Mouse (Mus musculus): ENCODE data around the gene Olfr96.
"Not testable (repeated sequence)": the region's sequence is repeated elsewhere in the genome, so short reads cannot be mapped to it uniquely, and the experiment has no call there.

The Olfr96 gene

GRCm38 (mm10) chr17:37219846-37220245, at the start of gene Olfr96:
TSS of gene Olfr96 (plus strand) at chr17:37220146.
- DNase-seq, result no peak

DNA sequence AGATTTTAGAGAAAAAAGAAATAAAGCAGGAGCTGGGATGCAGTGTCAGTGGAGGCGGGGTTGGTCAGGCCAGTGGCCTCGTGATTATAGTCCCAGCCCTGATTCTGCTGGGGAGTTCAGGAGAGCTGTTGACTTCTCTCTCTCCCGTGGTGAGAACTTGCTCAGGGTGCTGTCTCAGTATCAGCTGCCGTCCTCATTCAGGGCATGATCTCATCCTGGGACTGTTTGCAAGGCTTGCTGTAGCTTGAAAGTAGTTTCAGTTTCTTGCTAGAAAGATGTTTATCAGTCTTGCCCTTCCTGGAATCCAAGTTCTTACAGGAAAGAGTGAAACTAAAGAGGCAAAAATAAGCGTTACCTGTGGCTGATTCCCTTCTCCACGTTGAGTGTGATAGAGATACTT, 34.5 kb upstream of the Olfr96 start:
- no peak for DNase-seq

GRCm38 (mm10) chr17:37190711-37191110, 29.2 kb upstream of the Olfr96 start:
- peak in 1 of 2 experiments; percentile 67 for DNase-seq

GRCm38 (mm10) chr17:37193032-37193431, 26.9 kb upstream of the Olfr96 start:
- DNase-seq, result no peak

DNA sequence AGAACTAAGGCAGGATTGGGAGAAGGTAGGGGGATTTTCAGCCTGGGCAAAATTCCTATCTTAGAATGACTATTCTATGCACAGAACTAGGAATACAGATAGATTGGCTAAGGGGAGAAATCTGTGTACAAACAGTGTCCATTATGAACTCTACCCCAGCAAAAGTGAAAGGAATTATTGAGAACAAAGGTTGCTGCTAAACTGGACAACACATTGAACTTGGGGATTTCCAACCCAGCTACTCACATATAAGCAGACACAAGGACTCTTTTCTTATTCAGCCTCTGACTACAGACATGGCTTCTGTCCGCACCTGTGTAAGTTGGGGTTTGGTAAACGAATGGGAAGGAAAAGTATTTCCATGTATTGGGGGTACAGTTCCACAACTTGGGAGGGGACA, 26.3 kb upstream of the Olfr96 start, which contains the start of gene Ubd:
TSS of gene Ubd (plus strand) at position 237 of the 400 bp plus-strand sequence.
- DNase-seq, result no peak

GRCm38 (mm10) chr17:37194782-37195181, 25.2 kb upstream of the Olfr96 start:
- DNase-seq, result no peak

GRCm38 (mm10) chr17:37196845-37197724, 22.9 kb upstream of the Olfr96 start:
- DNase-seq, result peak in 1 of 2 experiments; percentile 2

DNA sequence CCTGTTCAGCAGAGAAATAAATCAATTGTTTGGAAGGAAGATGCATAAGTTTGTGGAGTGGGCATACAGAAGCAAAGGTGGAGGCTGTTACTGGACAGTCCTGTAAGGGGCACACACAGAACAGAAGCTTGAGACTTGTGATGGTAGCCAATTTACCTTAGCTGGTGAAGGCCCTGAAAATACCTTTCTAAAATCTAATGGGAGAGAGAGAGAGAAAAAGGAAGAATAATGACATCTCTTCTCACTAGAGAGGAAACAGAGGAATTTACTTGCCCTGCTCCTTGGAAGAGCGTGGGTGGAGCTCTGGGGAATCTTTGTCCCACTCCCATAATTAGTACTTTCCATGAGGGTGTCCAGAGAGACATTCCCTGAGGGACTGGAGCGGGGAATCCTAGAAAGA, 19.1 kb upstream of the Olfr96 start, which contains the start of gene Olfr94:
TSS of gene Olfr94 (minus strand) at position 101 of the 400 bp plus-strand sequence.
- no peak for DNase-seq

DNA sequence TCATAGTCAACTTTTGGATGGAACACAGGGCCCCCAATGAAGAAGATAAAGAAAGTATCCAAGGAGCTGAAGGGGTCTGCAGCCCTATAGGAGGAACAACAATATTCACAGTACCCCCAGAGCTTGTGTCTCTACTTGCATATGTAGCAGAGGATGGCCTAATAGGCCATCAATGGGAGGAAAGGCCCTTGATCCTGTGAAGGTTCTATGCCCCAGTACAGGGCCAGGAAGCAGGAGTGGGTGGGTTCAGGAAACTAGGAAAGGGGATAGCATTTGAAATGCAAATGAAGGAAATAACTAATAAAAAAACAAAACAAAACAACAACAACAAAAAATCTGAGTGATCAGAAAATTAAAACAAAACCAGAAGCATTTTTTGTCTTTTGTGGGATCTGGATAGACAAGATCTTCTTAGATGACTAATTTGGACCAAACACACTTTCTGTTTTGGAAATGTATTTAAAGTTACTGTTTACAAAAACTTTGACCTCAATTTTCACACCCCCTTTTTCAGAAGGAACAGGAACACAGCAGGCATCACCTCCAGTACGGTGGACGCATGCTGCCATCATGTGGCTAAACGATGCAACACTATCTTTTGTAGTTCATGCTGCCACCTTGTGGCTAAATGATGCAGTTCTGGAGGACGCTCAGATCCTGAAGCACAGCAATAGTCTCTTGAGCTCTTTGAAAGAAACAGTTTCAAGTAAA, 16.6 kb upstream of the Olfr96 start:
- DNase-seq, result peak; percentile 80 to 88

GRCm38 (mm10) chr17:37203917-37204236, 16.1 kb upstream of the Olfr96 start:
- DNase-seq, result no peak

DNA sequence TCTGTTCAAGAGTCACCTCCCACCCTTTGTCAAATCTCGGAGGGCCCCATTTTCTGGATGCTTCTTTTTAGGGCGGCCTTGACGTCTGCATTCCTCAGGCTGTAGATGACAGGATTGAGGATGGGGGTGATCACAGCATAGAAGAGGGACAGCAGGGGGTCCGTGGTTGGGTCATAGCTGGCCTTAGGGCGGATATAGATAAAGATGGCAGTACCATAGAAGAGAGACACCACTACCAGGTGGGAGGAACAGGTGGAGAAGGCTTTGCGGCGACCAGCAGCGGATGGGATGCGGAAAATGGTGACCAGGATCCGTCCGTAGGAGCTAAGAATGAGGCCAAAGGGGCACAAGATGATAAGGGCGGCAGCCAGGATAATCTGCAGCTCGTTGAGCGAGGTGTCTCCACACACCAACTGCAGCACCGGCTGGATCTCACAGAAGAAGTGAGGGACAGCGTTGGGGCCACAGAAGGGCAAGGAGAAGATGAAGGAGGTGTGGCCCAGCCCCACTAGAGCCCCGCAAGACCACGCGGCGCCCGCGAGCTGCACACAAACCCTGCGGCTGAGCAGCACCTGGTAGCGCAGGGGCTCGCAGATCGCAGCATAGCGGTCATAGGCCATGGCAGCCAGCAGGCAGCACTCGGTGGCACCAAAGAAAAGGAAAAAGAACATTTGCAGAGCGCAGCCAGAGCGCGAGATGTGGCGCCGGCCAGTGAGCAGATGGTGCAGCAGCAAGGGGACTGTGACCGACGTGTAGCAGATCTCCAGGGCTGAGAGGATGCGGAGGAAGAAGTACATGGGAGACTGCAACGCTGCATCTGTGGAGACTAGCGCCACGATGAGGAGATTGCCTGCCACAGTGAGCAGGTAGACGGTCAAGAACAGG, 8.8 kb upstream of the Olfr96 start:
- DNase-seq, result no peak

GRCm38 (mm10) chr17:37213018-37213417, 6.9 kb upstream of the Olfr96 start, which contains the start of gene Olfr95:
TSS of gene Olfr95 (minus strand) at chr17:37213118.
- no peak for DNase-seq

DNA sequence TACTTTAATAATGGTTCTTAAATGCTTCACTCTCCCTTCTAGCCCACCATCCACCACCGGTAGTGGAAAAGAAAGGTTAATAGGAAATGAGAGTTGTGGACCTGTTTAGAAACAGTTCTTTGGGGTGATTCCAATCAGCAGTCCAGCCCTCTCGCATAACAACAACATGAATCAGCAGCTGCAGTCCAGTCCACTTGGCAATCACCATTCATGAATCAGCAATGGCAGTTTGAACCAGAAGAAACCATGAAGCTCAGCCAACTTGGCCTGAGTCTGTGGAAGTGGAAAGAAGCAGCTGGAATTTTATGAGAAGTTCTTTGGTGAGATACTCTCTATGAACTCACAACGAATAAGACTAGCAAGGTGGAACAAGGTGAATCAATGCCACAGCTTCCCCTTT, 1.5 kb upstream of the Olfr96 start:
- no peak for DNase-seq

- no peak for DNase-seq
Observed at GRCm38 (mm10) chr17:37221879-37222278, 1.9 kb downstream of the Olfr96 start.

DNA sequence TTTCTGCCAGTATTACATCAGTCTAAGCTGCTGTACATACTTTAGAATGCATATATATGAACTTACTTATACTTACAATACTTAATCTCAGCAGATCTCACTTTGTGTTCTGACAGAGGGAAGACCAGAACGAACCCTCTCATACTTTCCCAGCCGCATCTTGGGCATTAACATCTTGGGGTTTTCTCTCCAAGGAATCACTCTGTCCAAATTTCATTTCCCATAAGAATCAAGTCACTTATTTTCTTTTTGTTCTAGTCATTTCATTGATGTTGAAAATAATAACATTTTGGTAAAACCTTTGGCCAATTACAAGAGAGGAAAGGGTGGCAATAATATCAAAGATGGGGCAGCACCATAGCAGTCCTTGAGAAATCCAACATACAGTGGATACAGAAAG, 17.3 kb downstream of the Olfr96 start, which contains the start of gene Olfr97:
TSS of gene Olfr97 (minus strand) at position 101 of the 400 bp plus-strand sequence.
- not testable (repeated sequence) for DNase-seq

DNA sequence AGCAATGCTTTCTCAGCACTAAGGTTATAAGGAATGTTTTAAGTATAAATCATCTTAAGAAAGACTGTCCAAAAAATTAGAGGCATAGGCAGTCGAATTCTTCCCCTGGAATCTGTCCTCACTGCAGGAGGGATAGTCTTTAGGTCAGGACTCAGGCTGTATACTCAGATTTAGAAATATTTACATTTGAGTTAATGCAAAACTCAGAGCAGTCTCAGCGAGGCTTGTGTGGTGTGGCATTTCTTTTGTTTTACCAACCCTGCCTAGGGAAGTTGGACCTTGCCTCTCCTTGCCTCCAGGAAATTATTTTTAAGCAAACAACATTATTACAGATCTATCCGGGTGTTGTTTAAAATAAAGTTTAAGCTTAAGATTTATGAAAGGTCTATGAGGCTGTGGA, 22.3 kb downstream of the Olfr96 start:
- no peak for DNase-seq

DNA sequence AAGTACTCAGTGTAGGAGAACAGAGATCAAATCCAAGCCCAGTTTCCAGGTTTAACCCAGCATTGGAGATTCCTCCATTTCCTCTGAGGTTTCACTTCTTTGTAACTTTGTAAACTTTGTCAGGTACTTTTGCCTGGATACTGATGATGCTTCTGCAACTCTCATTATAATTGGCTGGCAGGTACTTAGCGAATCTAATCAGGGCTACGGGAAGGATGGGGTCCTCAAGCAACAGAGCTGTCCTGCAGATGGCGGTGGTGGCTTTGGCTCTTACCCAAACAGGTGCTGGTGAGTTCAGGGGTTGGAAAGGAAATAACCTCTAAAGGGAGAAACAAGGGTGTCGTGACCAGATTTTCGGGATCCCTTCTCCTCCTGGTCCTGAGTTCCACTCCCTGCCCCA, 26.8 kb downstream of the Olfr96 start:
- peak; percentile 28 to 39 for DNase-seq

DNA sequence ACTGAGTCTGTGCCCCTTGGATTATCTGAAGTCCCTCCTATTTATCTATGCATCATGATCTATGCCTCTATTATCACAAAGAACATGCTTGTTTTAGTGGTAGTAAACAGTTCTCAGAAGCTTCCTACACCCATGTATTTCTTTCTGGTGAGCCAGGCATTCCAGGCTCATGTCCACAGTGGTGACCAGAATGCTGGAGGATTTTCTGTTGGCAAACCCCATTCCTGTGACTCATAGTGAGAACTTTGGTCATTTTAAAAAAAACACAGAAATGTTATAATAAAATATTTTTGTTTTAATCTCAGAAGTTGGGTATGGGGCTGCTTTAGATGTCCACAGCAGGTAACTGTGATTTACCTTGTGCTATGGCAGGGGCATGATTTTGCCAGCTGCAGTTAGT, 29.5 kb downstream of the Olfr96 start:
- no peak for DNase-seq

DNA sequence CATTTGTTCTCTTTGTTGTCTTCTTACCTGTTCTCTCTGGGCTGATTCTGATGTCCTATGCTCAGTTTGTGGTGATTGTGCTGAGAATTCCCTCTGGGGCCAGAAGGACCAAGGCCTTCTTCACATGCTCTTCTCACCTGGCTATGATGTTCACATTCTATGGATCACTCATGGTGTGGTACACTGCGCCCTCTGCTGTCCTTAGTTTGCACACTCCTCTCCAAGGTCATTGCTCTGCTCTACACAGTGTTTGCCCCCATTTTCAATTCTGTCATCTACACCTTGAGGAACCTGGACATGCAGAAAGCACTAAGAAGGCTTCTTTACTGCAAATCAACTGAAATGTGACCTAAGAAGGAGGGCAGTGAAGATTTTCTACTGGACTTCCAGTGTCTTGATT, 30.6 kb downstream of the Olfr96 start:
- DNase-seq, result peak in 1 of 2 experiments; percentile 32

- no peak for DNase-seq
Observed at GRCm38 (mm10) chr17:37263626-37264025, 43.7 kb downstream of the Olfr96 start, which contains the start of gene Olfr98. TSS of gene Olfr98 (minus strand) at chr17:37263749.

GRCm38 (mm10) chr17:37270058-37270701, 50.2 kb downstream of the Olfr96 start, which contains the start of gene H2-M3:
TSS of gene H2-M3 (plus strand) at chr17:37270220.
- peak; percentile 86 to 94 for DNase-seq

- peak; percentile 58 to 78 for DNase-seq
Observed at GRCm38 (mm10) chr17:37270702-37271092, 50.8 kb downstream of the Olfr96 start.

Measured in kidney, postnatal 25 days (tissue).